Mouse (Mus musculus) cerebellum, adult 11-12 months (tissue): ENCODE data around the gene Chrnb1.

Experiments used
- DNase-seq: peaks from one replicate; pipeline ENCODE4 v3.0.0; 2022

Chrnb1 gene

DNA sequence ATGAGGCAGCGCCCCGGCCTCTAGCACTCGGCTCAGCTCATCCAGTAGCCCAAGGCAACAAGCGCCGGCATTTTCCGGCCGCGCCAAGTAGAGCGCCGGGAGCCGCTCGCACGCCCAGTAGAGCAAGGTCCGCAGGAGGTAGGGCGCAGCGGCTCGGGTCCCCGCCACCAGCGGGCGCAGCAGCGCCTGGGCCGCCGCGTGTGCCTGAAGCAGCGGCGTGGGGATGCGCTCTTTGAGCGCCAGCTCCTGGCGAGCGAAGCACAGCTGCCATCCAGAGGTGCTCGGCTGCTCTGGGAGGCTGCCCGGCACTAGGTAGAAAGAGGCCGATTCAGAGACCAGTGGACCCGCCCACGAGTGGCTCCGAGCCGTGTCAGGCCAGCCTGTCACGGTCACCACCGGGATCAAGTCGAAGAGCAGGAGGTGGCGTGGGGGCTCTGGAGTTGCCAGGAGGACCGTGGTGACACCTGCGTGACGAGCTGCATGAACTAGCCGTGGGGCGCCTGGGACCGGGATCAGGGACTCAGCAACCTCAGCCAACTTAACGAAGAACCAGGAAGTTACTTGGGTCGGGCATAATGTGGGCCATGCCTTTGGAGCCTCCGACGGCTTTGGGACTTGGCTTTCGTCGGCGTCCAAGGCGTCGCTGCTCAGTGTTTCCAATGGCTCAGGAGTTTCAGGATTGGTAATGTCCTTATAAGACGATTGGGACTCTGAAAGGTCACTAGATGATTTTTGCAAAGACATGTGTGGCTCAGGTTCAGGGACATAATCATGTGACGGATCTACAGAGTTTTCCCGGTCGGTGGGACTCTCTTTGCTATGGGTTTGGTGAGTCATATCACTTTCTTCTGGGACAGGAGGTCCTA is 8.3 kb upstream of the Chrnb1 start:
- no peak for DNase-seq

DNA sequence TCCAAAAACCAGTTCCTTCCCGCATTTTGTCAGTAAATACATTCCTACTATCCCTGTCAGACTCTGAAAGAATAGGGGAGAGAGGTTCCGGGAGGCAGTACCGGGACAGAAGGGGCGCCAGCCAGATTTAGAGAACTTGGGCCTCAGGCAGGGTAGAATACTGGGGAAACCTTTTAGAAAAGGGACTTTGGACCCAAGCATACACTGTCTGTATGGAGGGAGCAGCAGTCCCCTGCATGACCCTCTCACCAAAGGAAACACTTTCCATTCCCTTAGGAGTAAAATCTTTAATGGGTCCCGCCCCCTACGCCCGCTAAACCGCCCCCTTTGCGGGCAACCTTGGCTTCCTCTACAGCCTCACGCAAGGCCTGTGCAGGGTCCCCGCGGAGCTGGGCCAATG is 7.6 kb upstream of the Chrnb1 start:
- DNase-seq: no peak

DNA sequence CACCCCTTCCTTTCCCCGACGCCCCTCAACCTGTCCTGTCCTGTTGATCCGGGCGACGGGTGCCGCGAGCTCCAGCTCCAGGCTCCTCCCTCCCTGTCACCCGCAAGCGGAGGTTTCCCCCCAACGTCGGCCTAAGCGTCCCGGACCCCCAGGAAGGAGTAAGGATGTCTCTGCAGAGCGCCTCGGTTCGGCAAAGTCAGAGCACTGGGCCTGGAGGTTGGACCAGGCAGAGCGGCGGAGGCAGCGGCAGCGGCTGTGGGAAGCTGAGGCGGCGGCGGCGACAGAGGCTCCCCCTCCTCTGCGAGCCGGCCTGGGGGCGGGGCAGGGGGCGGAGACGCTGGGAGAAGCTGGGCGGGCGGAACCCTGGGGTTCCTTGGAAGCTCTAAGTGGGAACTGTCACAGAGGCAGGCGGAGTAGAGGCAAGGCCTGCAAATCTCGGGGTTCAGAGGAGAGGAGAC is 6.9 kb upstream of the Chrnb1 start:
- DNase-seq: peak; percentile 54

DNA sequence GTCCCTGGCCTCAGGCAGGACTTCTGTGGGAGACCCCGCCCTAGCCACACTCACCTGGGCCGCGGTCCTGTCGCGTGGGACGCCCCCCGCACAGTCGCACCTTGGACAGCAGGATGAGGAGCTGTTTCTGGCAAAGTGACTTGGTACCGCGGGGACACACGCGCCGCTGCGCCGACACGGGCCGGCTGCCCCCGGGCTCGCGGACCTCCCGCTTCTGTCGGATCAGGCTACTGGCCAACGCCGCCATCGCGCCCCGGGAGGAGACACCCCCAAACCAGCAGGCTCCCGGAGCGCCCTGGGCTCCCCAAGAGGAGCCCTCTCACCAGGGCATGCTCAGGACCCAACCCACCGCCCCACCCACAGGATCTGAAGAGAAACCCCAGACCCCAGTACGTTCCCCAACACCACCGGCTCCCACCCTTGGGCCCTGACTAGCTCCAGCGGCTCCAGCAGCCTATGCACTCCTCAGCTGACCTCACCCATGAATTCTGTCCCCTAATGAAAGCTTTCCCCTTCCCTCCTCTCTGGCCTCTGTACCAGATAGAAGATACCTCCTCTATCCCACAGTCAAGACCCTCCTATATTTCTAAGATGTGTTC is 5.7 kb upstream of the Chrnb1 start, which contains the start of gene Fgf11:
Gene Fgf11, minus strand, starts transcription at position 479 of the 599 bp plus-strand sequence.
- DNase-seq: no peak

DNA sequence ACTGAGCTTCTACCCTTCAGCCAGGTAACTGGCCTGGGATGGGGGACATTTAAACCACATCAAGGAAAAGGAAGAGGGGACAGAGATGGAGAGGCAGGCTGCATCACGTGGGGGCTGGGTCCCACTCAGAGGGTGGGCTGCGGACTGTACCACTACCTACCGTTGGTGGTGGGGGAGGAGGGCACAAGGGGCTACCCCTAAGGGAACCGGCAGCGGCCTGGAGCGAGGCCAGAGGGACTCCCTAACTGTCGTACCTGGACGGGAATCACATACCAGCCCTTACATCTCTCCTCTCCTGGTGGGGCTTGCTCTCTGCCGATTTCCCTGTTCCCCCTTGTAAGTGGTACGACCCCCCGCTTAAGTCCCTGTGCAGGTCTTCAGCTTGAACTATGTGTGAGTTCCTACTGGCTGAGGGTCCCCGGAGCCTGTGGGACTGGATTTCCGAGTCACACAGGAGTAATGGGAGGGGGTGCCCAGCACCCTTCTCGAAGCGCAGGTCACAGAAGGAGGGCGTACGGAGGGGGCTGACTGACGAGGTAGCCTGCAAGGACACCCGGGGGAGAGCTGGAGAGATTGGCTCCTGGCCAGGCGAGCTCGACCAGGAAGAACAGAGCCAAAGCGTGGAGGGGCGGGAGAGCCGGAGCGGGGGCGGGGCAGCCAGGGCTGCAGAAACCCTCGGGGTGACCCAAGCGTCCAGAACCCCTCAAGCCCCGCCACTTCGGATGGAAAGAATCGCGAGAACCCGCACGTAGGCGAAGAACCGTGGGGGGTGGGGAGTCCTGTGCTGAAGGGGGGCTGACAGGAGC is 4.9 kb upstream of the Chrnb1 start:
- peak; percentile 43 for DNase-seq

DNA sequence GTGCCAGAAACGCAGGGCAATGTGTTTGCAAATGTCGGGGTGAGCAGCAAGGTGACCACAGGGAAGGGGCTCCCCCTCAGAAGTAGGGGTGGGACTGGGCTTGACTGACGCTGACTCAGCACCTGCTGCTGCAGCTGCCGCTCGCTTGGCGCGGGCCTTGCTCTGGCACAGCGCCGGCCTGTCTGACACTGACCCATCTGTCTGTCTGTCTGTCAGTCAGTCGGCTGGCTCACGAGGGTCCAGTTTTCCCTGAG is 4.3 kb upstream of the Chrnb1 start:
- no peak for DNase-seq

DNA sequence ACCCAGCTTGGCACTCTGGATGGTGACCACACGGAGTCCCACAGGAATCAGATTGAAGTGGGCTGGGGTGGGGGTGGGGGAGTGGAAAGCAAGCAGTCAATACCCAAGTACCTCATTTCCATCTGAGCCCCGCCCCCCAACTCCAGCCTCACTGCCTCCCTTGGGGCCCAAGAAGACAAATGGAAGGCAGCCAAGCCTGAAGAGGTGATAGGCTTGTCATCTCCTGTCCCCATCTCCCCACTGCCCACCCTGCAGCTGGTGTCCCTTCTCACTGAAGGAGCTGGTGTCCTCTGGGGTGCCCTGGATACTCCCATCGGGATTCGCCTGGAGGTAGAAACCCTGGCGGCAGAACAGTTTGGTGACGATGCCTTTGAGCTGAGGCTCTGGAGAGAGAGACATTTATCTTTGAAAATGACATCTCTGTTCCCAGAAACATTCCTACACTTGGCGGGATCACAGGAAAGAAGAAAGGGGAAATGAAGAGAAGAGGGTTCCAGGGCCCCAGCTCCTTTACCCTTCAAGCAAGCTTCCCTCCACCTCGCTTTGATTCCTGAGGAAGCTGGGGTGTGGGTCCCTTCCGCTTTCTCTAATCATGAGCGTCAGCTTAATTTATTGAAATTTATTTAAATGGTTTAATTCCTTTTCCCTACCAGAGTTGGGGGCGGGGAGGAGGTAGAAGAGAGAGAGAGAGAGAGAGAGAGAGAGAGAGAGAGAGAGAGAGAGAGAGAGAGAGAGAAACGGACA is 3.8 kb upstream of the Chrnb1 start:
- DNase-seq: no peak

DNA sequence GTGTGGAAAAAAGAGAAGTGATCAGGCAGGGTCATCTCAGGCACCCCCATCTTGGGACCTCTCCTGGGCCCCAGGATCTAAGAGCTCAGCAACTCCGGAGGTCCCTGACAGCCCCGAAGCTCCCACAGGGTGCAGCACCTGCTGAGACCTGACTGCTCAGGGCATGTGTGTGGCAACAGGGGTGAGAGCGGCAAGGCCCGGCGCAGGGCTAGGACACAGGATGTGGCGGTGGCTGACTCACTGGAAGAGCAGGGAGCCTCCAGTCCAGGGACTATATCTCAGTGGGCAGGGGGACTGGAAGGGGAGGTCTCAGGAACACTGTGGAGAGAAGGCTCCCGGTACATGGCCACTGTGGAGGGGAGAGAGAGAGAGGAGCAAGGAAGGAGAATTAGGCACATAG is 2.2 kb upstream of the Chrnb1 start:
- no peak for DNase-seq

DNA sequence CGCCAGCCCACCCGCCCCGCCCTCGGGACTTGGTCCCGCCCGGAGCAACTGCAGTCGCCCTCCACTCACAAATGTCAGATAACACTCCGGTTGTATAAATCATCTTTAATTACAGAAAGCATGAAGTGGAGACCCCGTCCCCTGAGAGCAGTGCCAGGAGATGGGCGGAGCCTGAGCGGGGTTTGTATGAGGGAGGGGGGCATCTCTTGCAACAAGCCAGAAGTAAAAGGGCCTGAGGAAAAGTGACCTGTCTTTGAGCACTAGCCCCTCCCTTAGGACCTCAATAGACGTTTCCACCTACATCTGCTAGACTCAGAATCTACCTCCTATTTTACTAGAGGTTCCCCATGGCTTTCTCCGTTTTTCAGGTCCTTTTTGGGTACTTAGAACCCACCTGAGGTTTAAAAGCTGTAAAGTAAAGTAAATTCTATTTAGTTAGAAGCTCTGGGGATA is 266 bp upstream of the Chrnb1 start:
- peak; percentile 47 for DNase-seq

DNA sequence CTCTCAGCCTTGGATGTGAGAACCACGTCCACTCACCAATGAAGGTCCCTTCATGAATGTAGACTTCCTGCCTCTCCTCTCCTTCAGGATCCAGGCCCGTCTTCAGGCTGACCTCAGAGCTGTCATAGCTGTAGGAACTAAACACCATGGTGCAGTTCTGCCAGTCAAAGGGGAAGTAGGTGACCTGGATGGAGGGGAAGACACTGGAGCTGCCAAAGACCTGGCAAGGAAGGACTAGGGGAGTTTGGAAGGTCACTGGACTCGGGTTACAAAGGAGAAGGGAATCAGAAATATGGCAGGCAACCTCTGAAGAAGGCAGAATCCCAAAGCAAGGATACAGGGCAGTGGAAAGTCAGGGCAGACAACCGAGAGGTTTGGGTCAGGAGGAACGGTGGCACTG is 2.3 kb downstream of the Chrnb1 start:
- no peak for DNase-seq

DNA sequence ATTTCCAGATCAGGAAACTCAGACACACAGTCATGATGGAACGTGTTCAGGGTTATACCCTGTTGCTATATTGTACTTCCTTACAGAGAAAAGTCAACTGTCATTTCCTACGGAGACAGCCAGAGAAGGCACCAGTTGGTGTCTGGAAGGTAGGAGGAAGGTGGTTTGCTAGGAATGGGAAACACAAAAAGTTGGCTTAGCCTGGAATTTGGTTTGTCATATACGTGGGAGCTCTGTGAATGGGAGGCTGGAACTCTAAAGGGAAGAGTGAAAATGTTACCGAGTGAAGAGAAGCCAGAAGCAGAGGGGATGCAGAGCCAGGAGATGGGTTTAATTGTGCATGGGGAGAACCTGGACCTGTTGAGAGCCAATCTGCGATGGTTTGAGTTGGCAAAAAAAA is 4.3 kb downstream of the Chrnb1 start:
- no peak for DNase-seq

DNA sequence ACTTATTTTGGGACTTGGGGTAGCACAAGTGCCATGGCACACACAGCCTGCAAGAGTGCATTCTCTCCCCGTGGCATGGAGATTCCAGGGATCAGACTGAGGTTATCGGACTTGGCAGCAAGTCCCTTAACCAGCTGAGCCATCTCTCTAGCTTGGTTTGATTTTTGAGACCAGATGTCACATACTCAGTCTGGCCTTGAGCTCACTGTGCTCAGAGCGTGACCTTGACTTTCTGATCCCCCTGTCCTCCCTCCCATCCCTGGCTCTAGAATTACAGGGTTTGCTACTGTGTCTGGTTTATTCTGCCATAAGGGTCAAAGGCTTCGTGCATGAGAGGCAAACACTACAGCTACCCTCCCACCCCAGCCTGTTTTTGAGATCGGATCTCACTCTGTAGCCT is 6.3 kb downstream of the Chrnb1 start:
- DNase-seq: no peak

DNA sequence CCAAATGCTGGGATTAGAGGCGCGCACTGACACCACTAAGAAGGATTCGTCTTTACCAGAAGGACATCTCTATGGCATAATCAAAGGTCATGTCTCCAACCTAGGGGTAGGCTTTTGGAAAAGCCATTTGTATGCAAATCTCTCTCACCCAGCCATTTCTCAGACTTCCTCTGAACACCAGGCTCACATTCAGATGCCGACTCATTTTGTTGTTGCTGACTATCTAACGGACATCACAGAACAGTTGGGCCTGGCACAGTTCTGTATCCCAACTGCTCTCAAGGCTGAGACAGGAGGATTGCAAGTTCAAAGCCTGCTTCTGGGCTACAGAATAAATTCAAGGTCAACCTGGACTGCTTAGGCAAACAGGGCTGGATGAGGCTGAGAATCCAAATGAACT is 8.4 kb downstream of the Chrnb1 start:
- DNase-seq: no peak

DNA sequence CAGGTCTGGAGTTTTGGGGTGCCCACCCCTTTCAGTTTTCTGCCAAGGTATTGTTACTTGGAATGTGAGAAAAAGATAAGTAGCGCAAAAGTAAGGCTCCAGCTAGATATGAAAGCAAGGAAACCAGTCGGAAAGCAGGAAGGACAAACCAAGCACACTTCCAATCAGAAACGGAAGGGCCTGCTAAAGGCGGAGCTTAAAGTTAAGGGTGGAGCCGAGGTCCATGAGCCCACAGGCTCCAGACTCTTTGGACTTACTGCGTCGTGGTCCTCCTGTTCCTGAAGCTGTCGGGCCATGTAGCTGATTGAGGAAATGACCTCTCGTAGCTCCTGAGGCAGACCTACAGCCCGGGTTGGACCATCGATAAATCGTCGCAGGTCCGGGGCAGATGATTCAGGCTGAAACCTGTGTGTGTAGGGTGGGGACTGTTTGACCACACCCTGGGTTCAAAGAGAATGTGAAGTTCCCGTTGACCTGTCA is 10.9 kb downstream of the Chrnb1 start:
- DNase-seq: no peak

DNA sequence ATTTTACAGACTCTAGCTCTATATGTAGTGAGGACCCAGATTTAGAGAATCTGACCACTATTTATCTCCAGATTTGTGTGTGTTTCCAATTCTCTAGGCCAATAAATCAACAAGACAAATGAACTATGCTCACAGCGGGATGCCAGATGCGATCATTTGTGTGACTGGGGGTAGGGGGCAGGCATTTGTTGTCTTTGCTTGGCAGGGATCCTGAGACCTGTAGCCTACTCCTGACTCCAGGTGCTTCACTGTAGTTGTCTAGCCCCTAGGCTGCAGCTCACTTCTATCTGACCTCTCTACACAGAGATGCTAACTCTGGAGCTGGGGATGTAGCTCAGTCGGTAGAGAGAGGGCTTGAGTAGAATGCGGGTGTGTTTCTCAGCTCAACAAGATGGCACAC is 13.9 kb downstream of the Chrnb1 start:
- DNase-seq: no peak

DNA sequence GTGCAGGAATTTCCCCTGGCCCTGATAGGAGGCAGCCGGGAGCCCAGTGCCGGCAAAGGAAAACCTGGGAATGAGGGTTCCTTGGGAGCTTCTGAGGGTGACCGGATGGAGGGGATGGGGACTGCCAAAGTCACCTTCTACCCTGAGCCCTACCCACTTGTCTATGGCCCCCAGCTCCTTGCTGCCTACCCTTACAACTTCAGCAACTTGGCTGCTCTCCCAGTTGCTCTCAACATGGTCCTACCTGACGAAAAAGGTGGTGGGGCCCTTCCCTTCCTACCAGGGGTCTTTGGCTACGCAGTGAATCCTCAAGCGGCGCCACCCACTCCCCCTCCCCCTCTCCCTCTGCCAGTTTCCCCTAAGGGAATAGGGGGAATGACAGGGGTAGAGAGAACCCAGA is 16.8 kb downstream of the Chrnb1 start:
- DNase-seq: no peak

DNA sequence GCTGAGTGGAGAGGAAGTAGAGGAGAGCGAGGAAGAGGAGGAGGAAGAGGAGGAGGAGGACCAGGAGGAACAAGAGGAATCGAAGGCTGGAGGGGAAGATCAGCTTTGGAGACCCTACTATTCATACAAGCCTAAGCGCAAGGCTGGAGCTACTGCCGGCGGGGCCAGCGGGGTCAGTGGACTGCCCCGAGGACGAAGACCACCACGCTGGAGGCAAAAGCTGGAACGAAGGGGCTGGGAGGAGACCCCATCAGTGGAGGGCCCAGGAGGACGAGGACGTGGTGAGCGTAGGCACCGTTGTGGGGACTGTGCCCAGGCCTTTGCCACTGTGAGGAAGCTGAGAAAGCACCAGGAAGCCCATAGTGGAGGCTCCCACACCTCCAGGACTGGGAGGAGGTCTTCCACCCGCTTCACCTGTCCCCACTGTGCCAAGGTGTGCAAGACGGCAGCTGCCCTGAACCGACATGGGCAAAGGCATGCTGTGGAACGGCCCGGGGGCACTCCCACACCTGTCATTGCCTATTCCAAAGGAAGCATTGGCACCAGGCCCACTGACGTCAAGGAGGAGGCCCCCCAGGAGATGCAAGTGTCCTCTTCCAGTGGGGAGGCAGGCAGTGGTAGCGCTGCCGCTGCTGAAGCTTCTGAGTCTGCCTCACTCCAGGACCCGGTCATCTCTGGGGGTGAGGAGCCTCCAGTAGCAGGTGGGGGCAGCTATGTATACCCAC is 17.3 kb downstream of the Chrnb1 start:
- peak; percentile 66 for DNase-seq

DNA sequence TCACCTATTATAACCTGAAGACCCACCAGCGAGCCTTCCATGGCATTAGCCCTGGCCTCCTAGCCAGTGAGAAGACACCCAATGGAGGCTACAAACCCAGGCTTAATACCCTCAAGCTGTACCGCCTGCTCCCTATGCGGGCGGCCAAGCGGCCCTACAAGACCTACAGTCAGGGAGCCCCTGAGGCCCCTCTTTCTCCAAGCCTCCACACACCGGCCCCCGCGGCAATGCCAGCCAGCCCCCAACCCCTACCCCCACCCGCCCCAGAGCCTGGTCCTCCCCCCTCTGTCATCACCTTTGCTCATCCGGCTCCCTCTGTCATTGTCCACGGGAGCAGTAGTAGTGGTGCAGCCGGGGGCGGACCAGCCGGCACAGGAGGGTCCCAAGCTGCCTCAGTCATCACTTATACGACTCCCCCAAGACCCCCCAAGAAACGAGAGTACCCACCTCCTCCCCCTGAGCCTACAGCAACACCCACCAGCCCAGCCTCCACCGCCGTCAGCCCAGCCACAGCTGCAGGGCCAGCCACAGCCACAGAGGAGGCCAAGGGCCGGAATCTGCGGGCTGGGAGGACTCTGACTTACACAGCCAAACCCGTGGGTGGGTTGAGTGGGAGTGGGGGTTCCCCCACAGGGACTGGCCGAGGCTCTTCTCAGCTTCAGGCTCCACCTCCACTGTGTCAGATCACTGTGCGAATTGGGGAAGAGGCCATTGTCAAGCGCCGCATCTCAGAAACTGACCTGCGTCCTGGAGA is 18.1 kb downstream of the Chrnb1 start:
- no peak for DNase-seq

DNA sequence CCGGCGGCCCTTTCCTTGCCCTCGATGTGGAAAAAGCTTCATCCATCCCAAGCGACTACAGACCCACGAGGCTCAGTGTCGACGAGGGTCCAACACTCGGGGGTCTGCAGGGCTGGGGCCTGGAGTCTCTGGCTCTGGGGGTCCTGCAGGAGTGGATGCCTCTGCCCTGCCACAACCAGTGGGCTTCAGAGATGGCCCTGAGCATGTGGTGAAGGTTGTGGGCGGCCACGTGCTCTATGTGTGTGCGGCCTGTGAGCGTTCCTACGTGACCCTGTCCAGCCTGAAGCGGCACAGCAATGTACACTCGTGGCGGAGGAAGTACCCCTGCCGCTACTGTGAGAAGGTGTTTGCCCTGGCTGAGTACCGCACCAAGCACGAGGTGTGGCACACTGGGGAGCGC is 19.3 kb downstream of the Chrnb1 start:
- DNase-seq: no peak

DNA sequence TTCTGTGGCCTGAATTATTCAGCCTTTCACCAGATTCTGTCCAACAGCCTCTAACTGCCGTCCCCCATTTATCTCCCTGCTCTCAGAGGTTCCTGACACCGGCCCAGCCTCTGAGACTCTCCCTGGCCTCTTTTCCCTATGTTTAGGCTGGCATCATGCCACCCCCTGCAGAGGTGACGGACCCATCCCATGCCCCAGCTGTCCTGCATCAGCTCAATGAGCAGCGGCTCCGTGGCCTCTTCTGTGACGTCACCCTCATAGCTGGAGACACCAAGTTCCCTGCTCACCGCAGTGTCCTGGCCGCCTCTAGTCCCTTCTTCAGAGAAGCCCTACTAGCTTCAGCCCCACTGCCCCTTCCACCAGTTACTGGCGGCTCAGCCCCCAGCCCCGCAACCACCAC is 20.0 kb downstream of the Chrnb1 start:
- DNase-seq: peak; percentile 49

DNA sequence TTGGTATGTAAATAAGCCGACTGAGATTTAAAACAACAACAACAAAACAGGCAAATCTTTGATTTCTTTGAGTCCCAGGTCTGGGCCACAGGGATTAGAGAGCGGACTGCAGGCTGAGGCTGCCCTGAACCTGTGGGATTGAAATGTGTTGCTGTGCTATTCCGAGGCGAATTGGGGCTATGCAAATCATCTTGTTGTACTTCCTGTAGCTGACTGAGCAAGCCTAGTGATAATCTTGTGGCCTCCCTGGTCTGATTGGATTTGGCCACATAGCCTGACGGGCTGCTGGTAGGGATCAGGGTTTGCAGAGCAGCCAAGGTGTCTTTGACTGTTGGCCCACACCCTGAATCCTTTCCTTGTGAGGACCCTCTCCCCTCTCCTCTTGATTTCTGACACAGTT is 20.8 kb downstream of the Chrnb1 start:
- no peak for DNase-seq

DNA sequence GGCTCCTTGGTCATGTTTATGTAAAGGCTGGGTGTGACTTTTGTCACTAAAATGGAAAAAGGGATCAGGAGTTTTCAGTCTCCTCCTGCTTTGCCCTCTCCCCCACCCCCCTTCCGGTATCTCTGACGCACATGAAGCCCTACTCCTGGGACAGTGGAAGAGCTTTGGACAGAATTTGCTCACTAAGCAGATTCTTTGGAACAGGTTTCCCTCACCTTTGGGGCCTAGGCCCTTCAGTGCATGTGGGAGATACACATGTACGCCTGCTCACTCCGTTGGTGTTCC is 28.2 kb downstream of the Chrnb1 start:
- no peak for DNase-seq
